Mouse (Mus musculus): ENCODE data around the gene D630003M21Rik.

Gene D630003M21Rik

GRCm38 (mm10) chr2:158228670-158229502 is at the start of gene D630003M21Rik:
TSS of gene D630003M21Rik (minus strand) at chr2:158229222.
- CTCF ChIA-PET: no interaction called here

GRCm38 (mm10) chr2:158276878-158277277 is 47.9 kb upstream of the D630003M21Rik start:
- CTCF ChIA-PET: no interaction called here

GRCm38 (mm10) chr2:158276451-158276850 is 47.4 kb upstream of the D630003M21Rik start:
- CTCF ChIA-PET: no interaction called here

- CTCF ChIA-PET: no interaction called here
These were observed 46.8 kb upstream of the D630003M21Rik start for GRCm38 (mm10) chr2:158275811-158276210.

- CTCF ChIA-PET: no interaction called here
These were observed 46.3 kb upstream of the D630003M21Rik start for GRCm38 (mm10) chr2:158275349-158275748.

- CTCF ChIA-PET: interaction anchor here (0.8 kb wide), 1 partner anchor 70 kb away, joined by 23 read pairs; no protein-coding TSS in a partner anchor
These were observed 44.6 kb upstream of the D630003M21Rik start for GRCm38 (mm10) chr2:158273646-158274045.

- CTCF ChIA-PET: no interaction called here
These were observed 41.0 kb upstream of the D630003M21Rik start for GRCm38 (mm10) chr2:158270017-158270416.

- CTCF ChIA-PET: no interaction called here
These were observed 35.9 kb upstream of the D630003M21Rik start for GRCm38 (mm10) chr2:158264877-158265276.

- CTCF ChIA-PET: no interaction called here
These were observed 30.5 kb upstream of the D630003M21Rik start for GRCm38 (mm10) chr2:158259498-158259897.

- CTCF ChIA-PET: no interaction called here
These were observed 29.8 kb upstream of the D630003M21Rik start for GRCm38 (mm10) chr2:158258781-158259180.

- CTCF ChIA-PET: interaction anchor here (0.7 kb wide), 1 partner anchor 50 kb away, joined by 4 read pairs; no protein-coding TSS in a partner anchor
These were observed 29.0 kb upstream of the D630003M21Rik start, which contains the start of gene Bpi for GRCm38 (mm10) chr2:158258005-158258418. TSS of gene Bpi (plus strand) at chr2:158258094.

GRCm38 (mm10) chr2:158256894-158257293 is 27.9 kb upstream of the D630003M21Rik start:
- CTCF ChIA-PET: no interaction called here

- CTCF ChIA-PET: no interaction called here
These were observed 24.8 kb upstream of the D630003M21Rik start for GRCm38 (mm10) chr2:158253806-158254205.

- CTCF ChIA-PET: no interaction called here
These were observed 21.5 kb upstream of the D630003M21Rik start for GRCm38 (mm10) chr2:158250558-158250957.

- CTCF ChIA-PET: no interaction called here
These were observed 19.3 kb upstream of the D630003M21Rik start for GRCm38 (mm10) chr2:158248318-158248717.

- CTCF ChIA-PET: no interaction called here
These were observed 18.8 kb upstream of the D630003M21Rik start for GRCm38 (mm10) chr2:158247852-158248251.

- CTCF ChIA-PET: interaction anchor here (0.7 kb wide), 1 partner anchor 150 kb away, joined by 12 read pairs; no protein-coding TSS in a partner anchor
These were observed 16.2 kb upstream of the D630003M21Rik start for GRCm38 (mm10) chr2:158245072-158245817.

- CTCF ChIA-PET: no interaction called here
These were observed 14.3 kb upstream of the D630003M21Rik start for GRCm38 (mm10) chr2:158243129-158243870.

- CTCF ChIA-PET: no interaction called here
These were observed 13.3 kb upstream of the D630003M21Rik start for GRCm38 (mm10) chr2:158242170-158242896.

- CTCF ChIA-PET: no interaction called here
These were observed 12.2 kb upstream of the D630003M21Rik start for GRCm38 (mm10) chr2:158241126-158241738.

- CTCF ChIA-PET: no interaction called here
These were observed 9.1 kb upstream of the D630003M21Rik start for GRCm38 (mm10) chr2:158238101-158238500.
